Mouse (Mus musculus): Measurements from ENCODE around the gene Tbc1d10c.

DNA sequence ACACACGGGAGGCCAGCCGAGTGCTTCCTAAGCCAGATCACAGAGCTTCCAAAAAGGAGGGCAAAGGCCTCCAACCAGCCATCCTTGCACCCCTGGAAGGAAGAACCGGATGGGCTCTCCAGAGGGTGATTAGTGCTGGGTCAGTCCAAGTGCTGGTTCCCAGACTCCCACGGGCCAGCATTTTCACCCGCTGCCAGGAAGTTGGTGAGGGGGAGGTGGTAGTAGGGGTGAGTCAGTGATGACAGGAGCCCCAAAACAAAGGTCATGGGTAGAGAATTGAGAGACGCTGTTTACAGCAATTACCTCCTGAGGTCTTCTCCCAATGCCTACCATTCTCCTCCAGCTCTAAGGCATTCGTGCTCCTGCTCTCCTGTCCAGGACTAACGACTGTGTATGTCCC lies 39.3 kb upstream of the Tbc1d10c start:
- TF ChIP-seq CTCF (IDR thresholded peaks at IDR 0.05; ENCODE audit: extremely low read depth, insufficient read depth, insufficient read length, insufficient replicate concordance) (no peak), POLR2A (IDR thresholded peaks at IDR 0.05; ENCODE audit: low read depth, low read length) (no peak)
